Mouse (Mus musculus) spleen, adult 2 months (tissue): ENCODE data around the gene Aebp1.

Experiments
- CTCF ChIP-seq: fragments of 200-500 bp; IDR thresholded peaks from 2 replicates; pipeline ENCODE4 v1.5.1; 2011; ENCODE audit warnings: mild to moderate bottlenecking, inconsistent platforms; ENCODE audit not compliant: insufficient read depth, insufficient read length, insufficient replicate concordance; ENCODE audit errors: extremely low read depth
- POLR2A ChIP-seq: fragments of 200-500 bp; IDR thresholded peaks from 2 replicates; pipeline ENCODE4 v1.6.1; 2011; ENCODE audit warnings: low read depth, low read length, inconsistent platforms

DNA sequence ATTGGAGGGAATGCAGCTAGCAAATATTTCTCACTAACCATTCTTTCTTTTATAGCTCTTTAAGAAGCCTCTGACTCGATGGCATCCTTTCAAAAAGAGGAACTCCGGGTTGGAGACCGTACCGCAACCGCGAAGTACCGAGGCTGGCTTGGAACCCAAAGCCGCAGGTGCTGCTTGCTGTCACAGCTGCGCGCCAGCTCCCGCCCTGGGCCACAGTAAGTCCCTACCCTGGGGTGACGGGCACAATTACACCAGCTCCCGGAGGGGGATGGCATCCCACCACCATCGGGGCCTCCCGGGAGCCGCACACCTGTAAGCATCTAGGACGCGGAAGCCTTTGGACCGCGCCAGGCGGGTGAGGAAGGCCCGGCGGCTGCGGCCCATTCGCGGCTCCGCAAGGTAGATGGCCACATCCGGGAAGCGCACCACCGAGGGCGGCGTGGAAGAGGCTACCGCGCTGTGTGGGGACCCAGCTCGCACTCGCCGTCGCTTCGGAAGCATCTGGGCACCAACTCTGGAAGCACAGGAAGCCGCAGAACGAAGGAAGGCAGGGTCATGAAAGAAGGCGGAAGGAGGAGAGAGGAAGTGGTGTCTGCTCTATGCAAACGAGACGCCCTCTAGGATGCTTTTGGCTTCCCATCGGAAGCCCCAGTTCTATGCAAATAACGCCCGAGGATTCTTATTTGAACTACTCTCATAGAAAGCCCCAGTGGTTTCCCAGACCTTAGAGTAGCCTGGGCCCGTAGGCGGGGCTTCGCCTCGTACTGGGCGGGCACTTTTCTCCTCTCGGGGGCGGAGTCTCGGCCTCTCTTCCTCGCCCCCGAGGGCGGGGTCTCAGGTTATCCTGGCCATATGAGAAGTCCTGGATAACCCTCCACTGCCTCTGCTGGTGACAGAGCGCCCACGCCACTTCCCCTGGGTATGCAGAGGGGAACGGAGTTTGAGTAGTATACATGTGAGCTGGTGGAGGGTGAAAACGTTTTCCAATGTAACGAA lies 24.2 kb upstream of the Aebp1 start, which contains the start of gene Polm:
- TF ChIP-seq CTCF (peak; percentile 21; the same call in 1 of the 2 replicates), POLR2A (peak; percentile 35; the same call in 1 of the 2 replicates)
